Mouse (Mus musculus) adipocyte (in vitro differentiated cells): ENCODE measurements around the gene Tfrc.

Experiments
- DNase-seq: peaks from one replicate; pipeline ENCODE4 v3.0.0-alpha.2; 2016; ENCODE audit warnings: low spot score

Gene Tfrc

GRCm38 (mm10) chr16:32669243-32669642, 60.5 kb downstream of the Tfrc start:
- no peak for DNase-seq

- no peak for DNase-seq
Measured at GRCm38 (mm10) chr16:32670354-32671124, 61.8 kb downstream of the Tfrc start.

GRCm38 (mm10) chr16:32671206-32671887, 62.6 kb downstream of the Tfrc start:
- no peak for DNase-seq

GRCm38 (mm10) chr16:32672250-32672649, 63.5 kb downstream of the Tfrc start:
- no peak for DNase-seq

GRCm38 (mm10) chr16:32672861-32673560, 64.3 kb downstream of the Tfrc start:
- peak; percentile 91 for DNase-seq

DNA sequence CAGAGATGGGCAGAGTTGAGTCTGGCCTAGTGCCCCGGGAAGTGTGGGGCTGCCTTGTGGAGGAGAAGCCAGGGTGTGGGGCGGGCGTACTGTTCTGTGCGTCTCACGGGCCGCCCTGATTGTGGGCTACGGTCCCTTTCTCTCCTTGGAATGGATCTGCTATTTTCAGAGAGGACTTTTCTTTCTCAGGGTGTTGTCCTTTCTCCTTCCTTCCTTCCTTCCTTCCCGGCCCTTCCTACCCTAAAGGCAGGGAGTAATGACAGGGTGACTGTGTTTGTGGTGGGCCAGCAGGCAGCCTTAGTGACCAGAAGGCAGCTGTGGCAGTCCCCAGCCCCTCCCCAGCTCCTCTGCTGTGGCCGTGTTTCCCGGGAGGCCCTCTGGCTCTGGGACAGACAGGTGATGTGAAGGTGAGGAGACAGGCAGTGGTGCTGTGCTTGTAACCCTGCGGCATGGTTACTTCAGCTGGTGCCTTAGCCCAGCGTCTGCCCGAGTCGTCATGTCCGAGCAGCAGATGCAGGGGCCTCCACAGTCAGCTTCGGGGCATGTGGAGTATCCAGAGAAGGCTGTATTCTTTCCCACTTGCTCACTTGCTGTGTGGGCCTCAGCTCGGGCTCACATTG, 65.5 kb downstream of the Tfrc start:
- no peak for DNase-seq

GRCm38 (mm10) chr16:32677040-32677700, 68.5 kb downstream of the Tfrc start:
- no peak for DNase-seq

DNA sequence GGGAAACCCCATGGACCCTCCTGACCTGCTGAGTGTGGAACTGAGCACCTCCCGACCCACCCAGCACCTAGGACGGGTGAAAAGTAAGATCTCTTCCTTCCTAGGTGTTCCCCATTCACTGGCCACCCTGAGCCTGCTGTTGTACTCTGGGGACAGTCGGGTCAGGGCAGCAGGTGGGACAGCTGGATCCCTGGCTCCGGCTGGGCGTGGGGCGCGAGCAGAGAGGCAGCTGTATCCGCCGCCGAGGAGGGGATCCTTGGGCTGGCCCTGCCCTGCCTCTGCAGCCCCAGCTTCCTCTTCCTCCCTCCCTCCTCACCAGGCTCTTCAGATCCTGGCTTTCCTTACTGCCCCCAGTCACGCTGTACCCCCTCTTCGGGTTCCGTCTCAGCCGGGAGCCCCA, 69.2 kb downstream of the Tfrc start:
- no peak for DNase-seq

- DNase-seq: peak; percentile 68
Measured at GRCm38 (mm10) chr16:32678812-32679211, 70.1 kb downstream of the Tfrc start.

DNA sequence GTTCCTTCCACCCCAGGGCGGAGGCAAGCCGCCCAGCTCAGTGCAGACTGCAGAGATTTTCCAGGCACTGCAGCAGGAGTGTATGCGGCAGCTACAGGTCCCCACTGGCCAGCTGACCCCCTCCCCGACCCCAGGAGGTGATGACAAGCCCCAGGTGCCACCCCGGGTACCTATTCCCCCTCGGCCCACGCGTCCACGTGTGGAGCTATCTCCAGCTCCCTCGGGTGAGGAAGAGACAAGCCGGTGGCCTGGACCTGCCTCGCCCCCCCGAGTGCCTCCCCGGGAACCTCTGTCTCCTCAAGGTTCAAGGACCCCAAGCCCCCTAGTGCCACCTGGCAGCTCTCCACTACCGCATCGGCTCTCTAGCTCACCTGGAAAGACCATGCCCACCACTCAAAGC, 71.3 kb downstream of the Tfrc start:
- DNase-seq: no peak

- DNase-seq: no peak
Measured at GRCm38 (mm10) chr16:32680806-32681205, 72.1 kb downstream of the Tfrc start.

DNA sequence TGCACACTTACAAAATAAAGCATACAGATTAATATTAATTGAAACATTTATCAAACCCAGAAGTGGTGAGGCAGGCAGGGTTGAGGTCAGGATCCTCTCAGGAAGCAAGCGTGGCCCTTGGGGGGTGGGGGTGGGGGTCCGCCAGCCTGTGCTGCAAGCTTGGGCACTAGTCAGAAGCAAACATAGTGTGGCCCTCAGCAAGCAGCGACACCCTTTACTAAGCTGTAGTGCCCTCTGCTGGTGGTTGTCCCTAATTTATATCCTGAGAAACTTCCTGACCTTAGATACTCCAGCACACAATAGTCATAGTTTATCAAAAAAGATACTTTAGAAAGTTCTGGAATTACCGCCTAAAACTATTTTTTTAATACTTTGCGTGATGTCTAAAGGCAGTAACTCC, 73.5 kb downstream of the Tfrc start:
- peak; percentile 93 for DNase-seq
